Mouse (Mus musculus) liver, embryonic 16.5 days (tissue): ENCODE measurements around the gene Paxx. TPM values are rescaled to one million over a fixed set of nuclear protein-coding genes. Genes with fewer than 3 reads are reported as not detected.

ENCODE experiments used
- ATAC-seq: fragments of 200-750 bp; cut with Nextera tagmentation; 2 replicates; pipeline ENCODE4 v1.8.0; 2017; ENCODE audit warnings: low read depth, mild to moderate bottlenecking, moderate number of reproducible peaks, moderate library complexity
- H3K27ac ChIP-seq: fragments of 300-500 bp; sonication (generic); 2 replicates; pipeline ENCODE4 v1.5.1; 2014; ENCODE audit warnings: mild to moderate bottlenecking, low read length
- H3K27me3 ChIP-seq: fragments of 300-500 bp; sonication (generic); 2 replicates; pipeline ENCODE4 v1.6.1; 2014; ENCODE audit warnings: low read depth, low read length, mixed read lengths; ENCODE audit not compliant: control insufficient read depth, insufficient read depth
- H3K36me3 ChIP-seq: fragments of 300-500 bp; sonication (generic); 2 replicates; pipeline ENCODE4 v1.6.1; 2014; ENCODE audit warnings: mild to moderate bottlenecking; ENCODE audit not compliant: control insufficient read depth, insufficient read depth
- H3K4me1 ChIP-seq: fragments of 300-500 bp; sonication (generic); 2 replicates; pipeline ENCODE4 v1.6.1; 2014; ENCODE audit warnings: low read depth, low read length, mixed read lengths; ENCODE audit not compliant: control insufficient read depth
- H3K4me2 ChIP-seq: fragments of 300-500 bp; sonication (generic); 2 replicates; pipeline ENCODE4 v1.6.1; 2014; ENCODE audit warnings: low read depth, low read length, mixed read lengths
- H3K4me3 ChIP-seq: fragments of 300-500 bp; sonication (generic); 2 replicates; pipeline ENCODE4 v1.5.1; 2014; ENCODE audit warnings: low read depth, mild to moderate bottlenecking, low read length
- H3K9ac ChIP-seq: fragments of 300-500 bp; sonication (generic); 2 replicates; pipeline ENCODE4 v1.6.1; 2014; ENCODE audit warnings: low read depth, low read length
- H3K9me3 ChIP-seq: fragments of 300-500 bp; sonication (generic); replicated peaks from 2 replicates; pipeline ENCODE4 v1.6.1; 2016; ENCODE audit warnings: low read length; ENCODE audit not compliant: control insufficient read depth
- WGBS: fragments of 180-500 bp; shearing (Covaris S2); extraction: QIAGEN DNeasy Blood & Tissue Kit; methylation state at CpG from one replicate; pipeline ENCODE4 v1.1.7; 2014; ENCODE audit not compliant: insufficient replicate concordance; 5-methylcytosine and 5-hydroxymethylcytosine counted together
- polyA plus RNA-seq: library from polyadenylated mRNA; unstranded; fragments of >200 nt; fragmentation: Nextera tagmentation; extraction: Ambion mirVana; gene quantifications from 2 replicates; pipeline ENCODE4 v1.2.1, GENCODE M21; 2015

The Paxx gene
- polyA plus RNA-seq, 1 experiment from 2014 or later: 10.1 TPM

DNA sequence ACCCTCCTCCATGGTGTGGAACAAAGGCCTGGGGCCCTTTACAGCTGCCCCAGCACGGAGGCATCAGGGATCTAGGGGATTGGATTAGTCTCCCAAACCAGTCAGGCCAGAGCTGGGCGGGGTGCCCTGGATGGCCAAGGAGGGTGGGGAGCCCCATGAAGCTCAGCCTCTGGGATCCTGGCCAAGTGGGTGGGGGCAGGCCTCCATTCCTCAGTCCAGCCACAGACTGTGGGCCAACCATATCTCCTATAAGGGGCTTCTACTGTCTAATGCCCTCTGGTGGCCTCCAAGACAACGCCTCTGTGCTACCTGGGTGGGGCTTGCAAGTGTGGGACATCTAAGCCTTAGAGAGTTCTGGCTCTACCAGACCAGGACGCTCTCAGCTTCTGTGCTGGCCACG is 2.0 kb downstream of the Paxx start:
- H3K36me3 ChIP-seq: no peaks in the 10 kb centered on the region
- no peaks in the 10 kb centered on the region for H3K9me3 ChIP-seq
- no peak overlapping the region for H3K4me3 ChIP-seq
- no peak overlapping the region for H3K27ac ChIP-seq
- no peaks in the 10 kb centered on the region for H3K27me3 ChIP-seq
- H3K9ac ChIP-seq: no peak overlapping the region
- no peak for ATAC-seq
- peaks cover 24% of the 10 kb centered on the region for H3K4me1 ChIP-seq
- H3K4me2 ChIP-seq: no peak overlapping the region
- WGBS: 63% methylated on average over 5 of the region's 5 CpGs

- WGBS: 69% methylated on average over 9 of the region's 9 CpGs
- no peak for ATAC-seq
- H3K27ac ChIP-seq: no peak overlapping the region
- no peak overlapping the region for H3K4me2 ChIP-seq
- H3K9ac ChIP-seq: no peak overlapping the region
- no peak overlapping the region for H3K4me3 ChIP-seq
- H3K27me3 ChIP-seq: no peaks in the 10 kb centered on the region
- peaks cover 24% of the 10 kb centered on the region for H3K4me1 ChIP-seq
- no peaks in the 10 kb centered on the region for H3K9me3 ChIP-seq
- no peaks in the 10 kb centered on the region for H3K36me3 ChIP-seq
Observed at GRCm38 (mm10) chr2:25457022-25457896, 3.6 kb downstream of the Paxx start.

DNA sequence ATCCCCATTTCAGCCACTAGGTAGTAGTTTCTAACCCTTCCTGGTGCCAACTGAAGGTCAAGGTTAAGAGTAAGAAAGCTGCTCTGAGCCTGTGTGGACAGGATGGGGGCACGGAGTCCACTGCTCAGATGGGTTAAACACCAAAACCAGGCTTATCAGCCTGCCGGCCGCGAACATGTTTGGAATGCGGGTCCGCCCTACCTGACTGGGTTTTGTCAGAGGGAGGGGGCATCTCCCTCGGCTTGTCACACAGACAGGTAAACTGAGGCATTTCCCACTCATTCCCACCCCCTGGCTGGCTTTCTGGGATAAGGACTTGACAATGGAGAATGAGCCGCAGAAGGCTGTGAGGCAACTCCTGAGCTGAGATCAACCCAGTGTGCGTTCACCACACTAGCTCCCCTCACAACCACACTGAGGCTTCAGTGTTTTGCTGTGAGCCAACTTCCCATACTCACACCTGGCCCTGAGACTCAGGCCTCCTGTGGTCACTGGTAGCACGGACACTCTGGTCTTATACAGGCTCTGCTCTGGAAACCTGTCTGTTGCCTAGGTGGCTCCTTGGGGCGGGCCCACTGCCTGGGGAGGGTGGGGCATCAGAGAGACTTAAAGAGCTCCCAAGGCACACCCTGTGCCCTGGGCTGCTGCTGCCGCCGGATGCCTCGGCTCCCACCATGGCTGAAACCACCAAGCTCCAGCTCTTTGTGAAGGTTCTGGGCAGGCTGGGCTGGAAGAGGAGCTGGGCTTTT is 4.5 kb downstream of the Paxx start, which contains the start of gene Clic3:
TSS of gene Clic3 (plus strand) at position 634 of the 749 bp plus-strand sequence.
- Histone ChIP-seq H3K36me3 (no peaks in the 10 kb centered on the region), H3K4me1 (peaks cover 21% of the 10 kb centered on the region), H3K4me2 (no peak within 1 kb of the TSS), H3K9me3 (no peaks in the 10 kb centered on the region), H3K4me3 (no peak within 1 kb of the TSS), H3K27me3 (no peaks in the 10 kb centered on the region), H3K9ac (no peak within 1 kb of the TSS), H3K27ac (no peak within 1 kb of the TSS)
- WGBS: 57% methylated on average over 14 of the region's 14 CpGs
- no peak for ATAC-seq

GRCm38 (mm10) chr2:25452951-25453350 is 7.9 kb downstream of the Paxx start:
- no peak overlapping the region for H3K9ac ChIP-seq
- no peak overlapping the region for H3K27ac ChIP-seq

GRCm38 (mm10) chr2:25450853-25451647 is 9.8 kb downstream of the Paxx start:
- no peaks in the 10 kb centered on the region for H3K27me3 ChIP-seq
- no peaks in the 10 kb centered on the region for H3K9me3 ChIP-seq
- no peak overlapping the region for H3K4me3 ChIP-seq
- ATAC-seq: no peak
- H3K4me1 ChIP-seq: no peaks in the 10 kb centered on the region
- no peak overlapping the region for H3K27ac ChIP-seq
- no peaks in the 10 kb centered on the region for H3K36me3 ChIP-seq
- H3K9ac ChIP-seq: no peak overlapping the region
- WGBS: 44% methylated on average over 8 of the region's 8 CpGs
- H3K4me2 ChIP-seq: no peak overlapping the region

More at GRCm38 (mm10) chr2:25452951-25453350, 7.9 kb downstream of the Paxx start:
- Histone ChIP-seq H3K4me3 (no peak overlapping the region), H3K4me2 (no peak overlapping the region), H3K9me3 (no peaks in the 10 kb centered on the region), H3K27me3 (no peaks in the 10 kb centered on the region), H3K4me1 (no peaks in the 10 kb centered on the region), H3K36me3 (no peaks in the 10 kb centered on the region)
- ATAC-seq: no peak
- 29% methylated on average over 1 of the region's 1 CpGs for WGBS

DNA sequence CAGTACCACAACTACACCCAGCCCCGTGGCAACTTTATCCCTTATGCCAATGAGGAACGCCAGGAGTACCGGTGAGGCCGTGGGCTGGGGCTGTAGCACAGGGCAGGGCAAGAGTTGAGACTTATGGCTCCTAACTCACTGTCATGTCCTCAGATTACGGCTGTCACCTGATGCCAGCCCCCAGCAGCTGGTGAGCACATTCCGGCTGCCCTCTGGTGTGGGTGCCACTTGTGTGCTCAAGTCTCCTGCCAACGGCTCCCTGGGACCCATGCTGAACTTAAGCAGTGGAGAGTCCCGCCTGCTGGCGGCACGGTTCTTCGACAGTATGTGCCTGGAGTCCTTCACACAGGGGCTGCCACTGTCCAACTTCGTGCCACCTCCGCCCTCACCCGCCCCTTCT is 18.2 kb downstream of the Paxx start:
- WGBS: 78% methylated on average over 14 of the region's 14 CpGs
- no peak for ATAC-seq
- H3K27ac ChIP-seq: no peak overlapping the region
- H3K9ac ChIP-seq: no peak overlapping the region
- H3K27me3 ChIP-seq: no peaks in the 10 kb centered on the region
- H3K36me3 ChIP-seq: no peaks in the 10 kb centered on the region
- H3K9me3 ChIP-seq: no peaks in the 10 kb centered on the region
- H3K4me3 ChIP-seq: no peak overlapping the region
- H3K4me1 ChIP-seq: no peaks in the 10 kb centered on the region
- no peak overlapping the region for H3K4me2 ChIP-seq

DNA sequence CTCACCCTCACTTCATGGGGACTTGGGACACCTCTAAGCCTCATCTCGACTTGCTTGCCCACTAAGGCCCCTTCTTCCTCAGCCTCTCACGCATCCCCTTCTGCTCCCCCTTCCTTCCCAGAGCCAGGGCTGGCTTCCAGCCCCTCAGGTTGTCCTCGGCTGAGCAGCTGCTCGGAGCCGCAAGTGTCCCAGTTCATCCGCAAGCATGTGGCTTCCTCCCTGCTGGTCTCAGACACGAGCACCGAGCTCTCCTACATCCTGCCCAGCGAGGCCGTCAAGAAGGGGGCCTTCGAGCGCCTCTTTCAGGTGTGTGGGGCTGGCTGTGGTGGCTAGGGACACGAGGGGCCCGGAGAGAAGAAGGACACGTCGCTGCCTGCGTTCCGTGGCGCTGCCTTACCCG is 19.8 kb downstream of the Paxx start:
- Histone ChIP-seq H3K4me3 (no peak overlapping the region), H3K27me3 (no peaks in the 10 kb centered on the region), H3K36me3 (no peaks in the 10 kb centered on the region), H3K27ac (no peak overlapping the region), H3K4me1 (no peaks in the 10 kb centered on the region), H3K9ac (no peak overlapping the region), H3K9me3 (no peaks in the 10 kb centered on the region), H3K4me2 (no peak overlapping the region)
- 76% methylated on average over 20 of the region's 20 CpGs for WGBS
- no peak for ATAC-seq

- H3K4me3 ChIP-seq: no peak overlapping the region
- no peaks in the 10 kb centered on the region for H3K9me3 ChIP-seq
- no peak for ATAC-seq
- no peaks in the 10 kb centered on the region for H3K36me3 ChIP-seq
- no peak overlapping the region for H3K27ac ChIP-seq
- WGBS: 79% methylated on average over 10 of the region's 10 CpGs
- H3K4me2 ChIP-seq: no peak overlapping the region
- H3K9ac ChIP-seq: no peak overlapping the region
- no peaks in the 10 kb centered on the region; the same call in 1 of the 2 replicates for H3K4me1 ChIP-seq
- H3K27me3 ChIP-seq: no peaks in the 10 kb centered on the region
Observed at GRCm38 (mm10) chr2:25436286-25436820, 24.5 kb downstream of the Paxx start.
